ENCODE assay signal across 11 mouse cellular contexts in genomic region chr1:83653661-83654060, GRCm38 (mm10).
DNase-seq lines count a peak whose midpoint lies in the region; TF ChIP-seq lines count a peak whose summit lies in the region.
"Had no signal": no experiment of that assay in that cellular context is flagged by ENCODE, and none has a peak within 500 bp of the region (broad histone marks: within the 10 kb centered on the region; RNA-seq: fewer than 3 reads in every experiment).

No protein-coding gene starts in this region.

- intact Hi-C loops in left cerebral cortex, postnatal 14 days (cut with DNase I), result no loop called here
- intact Hi-C loops in left cerebral cortex, postnatal 4 days (cut with DNase I), result no loop called here

- TF ChIP-seq CTCF in brain, embryonic 14.5 days (IDR thresholded peaks at IDR 0.05; ENCODE audit: borderline replicate concordance, extremely low read depth, insufficient read depth, insufficient read length), result no peak

- peak; percentile 27 for DNase-seq in layer of hippocampus, adult 11-12 months (ENCODE audit: low spot score)
- DNase-seq in layer of hippocampus, adult 9-10 months (ENCODE audit: low spot score), result no peak
- peak; percentile 11 to 13 for DNase-seq in left cerebral cortex, postnatal 14 days (ENCODE audit: low spot score in 2 of 2)
- no peak for DNase-seq in left cerebral cortex, postnatal 4 days
- DNase-seq in brain, embryonic 14.5 days (ENCODE audit: low read depth), result peak; percentile 15
- DNase-seq in ovary, postnatal 10 days (ENCODE audit: low spot score), result no peak
- DNase-seq: adrenal gland, postnatal 14 days; cerebellum, adult 2 months; cerebellum, postnatal 10 days; heart, adult 2 months; heart, postnatal 14 days had no signal

- no peak for TF ChIP-seq POLR2A in brain, embryonic 14.5 days (IDR thresholded peaks at IDR 0.05; ENCODE audit: borderline replicate concordance, extremely low read depth, insufficient read depth, insufficient read length, poor library complexity, severe bottlenecking)

Comparison
In these comparisons a context has a peak if more than half of its experiments do, and no peak if none do; other contexts are left out.
1. DNase-seq: peak in layer of hippocampus, adult 11-12 months (single experiment), left cerebral cortex, postnatal 14 days (2 of 2) and brain, embryonic 14.5 days (single experiment); none in layer of hippocampus, adult 9-10 months (single experiment), left cerebral cortex, postnatal 4 days (single experiment) and ovary, postnatal 10 days (single experiment).